Mouse (Mus musculus) NIH3T3 (cell line): ENCODE measurements around the gene Lrrc8c.

Experiments
- DNase-seq: peaks from one replicate; pipeline ENCODE4 v3.0.0-alpha.2; 2012; ENCODE audit warnings: low read depth

Lrrc8c gene

GRCm38 (mm10) chr5:105638916-105639315 is 119.7 kb downstream of the Lrrc8c start:
- DNase-seq = no peak

GRCm38 (mm10) chr5:105639363-105639762 is 120.2 kb downstream of the Lrrc8c start:
- no peak for DNase-seq

GRCm38 (mm10) chr5:105642517-105642916 is 123.3 kb downstream of the Lrrc8c start:
- no peak for DNase-seq

GRCm38 (mm10) chr5:105643276-105643675 is 124.1 kb downstream of the Lrrc8c start:
- DNase-seq = no peak

GRCm38 (mm10) chr5:105644195-105644594 is 125.0 kb downstream of the Lrrc8c start:
- no peak for DNase-seq

- no peak for DNase-seq
These were observed 127.9 kb downstream of the Lrrc8c start for GRCm38 (mm10) chr5:105647094-105647493.

GRCm38 (mm10) chr5:105648648-105649287 is 129.6 kb downstream of the Lrrc8c start:
- no peak for DNase-seq

GRCm38 (mm10) chr5:105649514-105650001 is 130.4 kb downstream of the Lrrc8c start:
- DNase-seq = no peak

GRCm38 (mm10) chr5:105650728-105651479 is 131.7 kb downstream of the Lrrc8c start:
- no peak for DNase-seq

- DNase-seq = no peak
These were observed 132.4 kb downstream of the Lrrc8c start for GRCm38 (mm10) chr5:105651561-105651991.

- peak; percentile 89 for DNase-seq
These were observed 135.3 kb downstream of the Lrrc8c start for GRCm38 (mm10) chr5:105654237-105655063.

- no peak for DNase-seq
These were observed 136.0 kb downstream of the Lrrc8c start for GRCm38 (mm10) chr5:105655100-105655734.

- no peak for DNase-seq
These were observed 142.7 kb downstream of the Lrrc8c start for GRCm38 (mm10) chr5:105661894-105662293.
